Mouse (Mus musculus) mesoderm, embryonic 11.5 days (tissue): ENCODE data around the gene Itpr1.

Experiments used
- DNase-seq: peaks from one replicate; pipeline ENCODE4 v3.0.0-alpha.2; 2012; ENCODE audit warnings: low read depth, low spot score

Gene Itpr1

DNA sequence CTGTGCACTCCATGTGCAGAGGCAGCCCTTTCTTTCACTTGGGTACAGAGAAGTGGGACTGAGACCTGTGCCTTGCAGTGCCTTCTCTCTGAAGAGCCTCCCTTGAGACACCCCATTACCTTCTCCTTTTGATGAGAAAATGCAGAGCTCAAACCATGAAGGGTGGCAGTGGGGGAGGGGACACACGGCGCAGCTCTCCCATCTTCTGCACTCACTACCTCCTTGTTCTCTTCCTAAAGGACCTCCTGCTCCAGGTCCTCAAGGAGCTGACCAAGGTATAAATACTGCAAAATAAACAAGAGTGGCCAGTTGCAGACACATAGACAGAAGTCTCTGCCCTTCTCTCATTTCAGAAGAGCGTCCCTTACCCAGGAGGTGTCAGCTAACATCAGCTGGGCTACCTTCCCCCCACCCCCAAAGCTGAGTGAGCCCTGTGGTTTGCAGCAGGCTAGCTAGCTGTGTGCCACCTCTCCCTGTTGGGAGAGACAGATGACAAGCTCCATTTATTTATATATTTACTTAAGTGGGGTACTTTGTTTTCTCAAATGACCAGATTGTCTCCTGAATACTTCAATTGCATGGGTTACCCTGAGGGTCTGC, 255.4 kb downstream of the Itpr1 start:
- no peak for DNase-seq

DNA sequence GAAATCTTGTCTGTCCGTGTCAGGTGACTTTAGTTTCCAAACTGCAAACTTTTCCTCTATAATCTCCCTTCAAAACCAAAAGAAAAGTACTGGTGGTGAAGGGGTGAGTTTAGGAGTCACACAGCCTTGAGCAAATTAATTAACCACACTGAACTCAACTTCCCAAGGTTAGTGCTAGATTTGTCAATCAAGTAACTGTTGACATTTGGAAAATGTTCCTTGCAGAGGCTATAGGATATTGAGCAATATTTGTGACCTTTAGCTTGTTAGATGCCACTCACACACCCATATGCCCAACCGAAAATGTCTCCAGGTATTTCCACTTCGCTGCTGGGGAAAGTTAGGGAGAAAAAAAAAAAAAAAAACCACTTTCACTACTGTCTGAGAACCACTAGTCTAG, 259.0 kb downstream of the Itpr1 start:
- DNase-seq, result no peak

DNA sequence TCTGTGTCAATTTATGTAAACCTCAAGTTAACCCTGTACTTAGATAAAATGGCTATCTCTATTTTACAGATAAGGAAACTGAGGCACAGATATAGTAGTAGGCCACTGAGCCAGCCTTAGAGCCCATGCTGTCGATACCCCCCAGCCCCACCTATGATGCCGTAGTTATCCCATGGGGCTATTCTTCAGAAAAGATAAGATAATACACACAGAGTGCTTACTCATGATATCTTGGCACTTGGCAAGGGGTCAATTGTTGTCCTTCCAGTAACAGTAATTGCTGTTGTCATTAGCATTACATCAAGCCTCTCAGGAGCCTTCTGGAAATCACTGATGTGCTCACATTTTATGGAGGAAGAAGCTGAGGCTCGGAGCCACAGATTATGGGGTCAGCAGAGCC, 259.9 kb downstream of the Itpr1 start:
- no peak for DNase-seq

DNA sequence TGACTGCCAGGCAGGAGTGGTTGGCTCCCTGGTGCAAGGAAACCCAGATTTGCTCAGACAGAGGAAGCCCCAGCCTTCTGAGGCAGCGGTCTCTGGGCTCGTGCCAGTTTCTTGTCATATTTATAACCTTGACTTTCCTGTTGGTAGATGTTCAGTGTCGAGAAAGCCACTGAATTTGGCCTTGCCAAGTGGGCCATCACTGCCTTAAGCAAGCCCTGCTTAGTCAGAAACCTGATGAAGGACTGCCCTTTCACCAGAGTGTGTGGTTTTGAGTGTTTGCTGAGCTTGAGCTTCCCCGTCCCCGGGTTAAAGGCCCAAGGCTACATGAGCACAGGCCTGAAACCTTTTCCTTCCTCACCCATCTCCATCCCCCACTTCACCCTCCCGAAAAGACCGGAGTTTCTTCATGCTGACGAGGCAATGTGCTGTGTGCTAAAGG, 263.9 kb downstream of the Itpr1 start:
- no peak for DNase-seq

DNA sequence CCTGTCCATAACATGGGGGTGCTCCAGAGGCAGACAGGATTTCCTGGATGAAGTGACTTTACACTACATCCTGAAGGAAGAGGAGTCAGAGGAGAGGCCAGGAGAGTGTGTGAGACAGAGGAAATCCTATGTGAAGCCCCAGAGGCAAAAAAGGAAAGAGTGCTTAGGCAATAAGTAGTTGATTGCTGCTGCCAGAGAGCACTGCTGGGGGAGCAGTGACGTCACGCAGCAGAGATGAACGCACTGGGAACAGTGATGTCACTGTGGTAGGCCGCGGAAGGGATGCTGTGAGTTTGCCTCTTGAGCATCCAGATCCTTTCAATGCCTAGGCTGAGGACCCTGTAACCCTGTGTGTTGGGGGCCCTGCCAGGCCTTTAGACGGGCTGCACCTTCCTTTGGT, 264.7 kb downstream of the Itpr1 start:
- no peak for DNase-seq

DNA sequence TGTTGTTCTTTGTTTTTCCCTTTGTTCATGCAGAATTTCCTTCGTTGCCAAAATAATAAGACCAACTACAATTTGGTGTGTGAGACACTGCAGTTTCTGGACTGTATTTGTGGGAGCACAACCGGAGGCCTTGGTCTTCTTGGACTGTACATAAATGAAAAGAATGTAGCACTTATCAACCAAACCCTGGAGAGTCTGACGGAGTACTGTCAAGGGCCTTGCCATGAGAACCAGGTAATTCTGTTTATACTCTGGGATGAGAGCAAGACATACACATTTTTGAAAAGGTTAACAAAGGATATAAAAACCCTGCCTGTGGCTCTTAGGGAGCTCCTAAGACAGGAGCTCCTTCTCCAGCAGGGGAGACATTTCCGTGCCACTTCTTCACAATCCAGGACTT, 268.3 kb downstream of the Itpr1 start:
- no peak for DNase-seq

DNA sequence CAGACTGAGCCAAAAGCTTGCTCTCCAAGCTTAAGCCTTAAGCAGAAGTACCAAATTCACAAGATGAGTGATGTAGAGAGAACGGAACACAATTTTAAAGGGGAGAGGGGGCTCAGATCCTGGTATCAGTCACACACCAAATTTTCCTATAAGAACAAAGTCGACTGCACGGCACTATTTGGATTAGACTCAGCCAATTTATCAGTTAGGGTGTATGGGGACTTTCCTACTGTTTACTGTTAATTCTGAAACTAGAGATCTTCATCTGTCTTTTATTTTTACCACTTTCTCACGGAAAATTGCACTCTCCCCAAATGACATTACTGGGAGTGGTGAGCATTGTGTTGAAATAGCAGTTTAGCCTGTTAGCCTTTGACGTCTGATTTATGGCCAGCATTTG, 269.6 kb downstream of the Itpr1 start:
- DNase-seq, result no peak

DNA sequence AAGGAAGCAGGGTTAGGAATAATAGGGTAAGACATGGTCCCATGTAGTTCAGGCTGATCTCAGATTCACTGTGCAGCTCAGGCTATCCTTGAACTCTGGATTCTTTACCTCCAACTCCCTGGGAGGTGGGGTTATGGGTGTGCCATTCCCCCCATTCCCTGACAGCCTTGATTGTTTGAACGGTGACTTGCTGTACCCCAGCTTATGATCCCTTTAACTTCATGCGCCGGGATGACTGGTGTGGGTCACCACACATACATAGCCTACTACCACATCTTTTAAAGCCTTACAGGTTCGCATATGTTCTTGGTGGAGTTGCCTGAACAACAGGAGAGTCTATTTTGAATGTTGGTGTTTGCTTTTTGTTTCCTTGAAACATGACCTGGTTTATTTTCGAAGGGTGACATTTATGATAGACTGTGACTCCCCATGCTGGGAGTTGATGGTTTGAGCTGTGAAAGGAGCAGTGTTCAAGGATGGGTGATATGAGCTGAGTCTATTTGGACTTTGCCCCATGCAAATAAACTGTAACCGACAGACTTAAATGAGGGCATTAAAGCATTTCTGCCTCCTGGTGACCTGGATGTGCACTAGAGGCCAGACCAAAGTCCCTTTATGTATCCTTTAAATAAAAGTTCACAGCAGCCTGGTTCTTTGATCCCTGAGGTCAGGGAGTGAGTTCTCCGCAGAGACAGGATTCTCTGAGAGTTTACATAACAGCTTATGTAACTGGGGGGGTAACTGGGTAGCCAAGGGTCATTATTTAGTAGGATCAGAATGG, 273.5 kb downstream of the Itpr1 start:
- no peak for DNase-seq

DNA sequence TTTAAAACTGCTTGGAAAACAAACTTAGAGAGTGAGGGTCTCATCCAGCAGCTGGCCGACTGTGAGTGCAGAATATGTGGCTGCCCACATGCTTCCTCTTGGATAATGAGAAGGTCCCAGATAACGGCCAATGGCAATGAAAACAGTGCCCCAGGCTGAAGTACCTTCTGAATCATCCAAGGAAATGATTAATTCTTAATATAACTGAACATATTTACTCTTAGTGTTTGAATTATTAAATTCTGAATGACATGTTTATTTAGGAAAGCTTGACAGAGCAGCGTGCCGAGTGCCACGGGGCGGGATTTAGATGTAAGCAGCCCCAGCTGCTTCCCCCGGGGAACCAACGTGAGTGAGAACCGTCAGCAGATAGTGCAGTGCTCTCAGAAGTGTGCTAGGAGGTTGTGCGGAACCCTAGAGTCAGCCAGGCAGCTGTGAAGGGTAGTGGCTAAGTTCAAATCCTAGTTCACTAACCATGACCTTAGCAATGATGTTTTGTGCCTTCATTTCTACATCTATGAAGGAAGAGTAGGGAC, 274.5 kb downstream of the Itpr1 start:
- DNase-seq, result no peak

DNA sequence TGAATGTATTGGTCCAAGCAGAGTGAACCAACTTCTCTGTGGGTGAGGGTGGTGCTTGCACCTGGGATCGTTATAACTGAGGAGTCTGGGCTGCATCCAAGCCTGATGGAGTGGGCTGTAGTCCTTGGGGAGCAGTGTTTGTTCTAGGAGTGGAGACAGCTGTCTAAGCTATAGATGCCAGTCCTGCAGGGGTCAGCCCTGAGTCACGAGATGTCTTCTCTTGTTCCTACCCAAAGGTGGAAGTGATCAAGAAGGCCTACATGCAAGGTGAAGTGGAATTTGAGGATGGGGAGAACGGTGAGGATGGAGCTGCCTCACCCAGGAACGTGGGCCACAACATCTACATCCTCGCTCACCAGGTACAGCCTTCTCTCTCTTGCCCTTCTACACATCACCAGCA, 275.4 kb downstream of the Itpr1 start:
- DNase-seq, result no peak

DNA sequence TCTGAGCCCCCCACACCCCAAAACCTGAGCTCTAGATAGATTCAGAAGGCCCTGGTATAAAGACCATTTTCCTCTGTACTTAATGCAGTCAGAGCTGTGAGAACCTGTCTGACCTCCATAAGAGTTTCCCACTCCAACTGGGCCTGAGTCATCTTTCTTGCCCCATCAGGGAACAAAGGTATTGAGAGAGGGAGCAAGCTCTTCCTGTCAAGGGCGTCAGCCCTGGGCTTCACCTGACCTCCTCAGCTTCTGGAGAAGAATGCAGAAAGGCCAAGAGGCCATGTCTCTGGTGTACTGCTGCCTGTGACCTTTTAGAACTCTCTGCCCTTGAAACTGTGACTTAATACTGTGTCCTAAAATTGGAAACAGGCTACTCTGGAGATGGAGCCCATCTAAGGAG, 279.1 kb downstream of the Itpr1 start:
- DNase-seq, result no peak

DNA sequence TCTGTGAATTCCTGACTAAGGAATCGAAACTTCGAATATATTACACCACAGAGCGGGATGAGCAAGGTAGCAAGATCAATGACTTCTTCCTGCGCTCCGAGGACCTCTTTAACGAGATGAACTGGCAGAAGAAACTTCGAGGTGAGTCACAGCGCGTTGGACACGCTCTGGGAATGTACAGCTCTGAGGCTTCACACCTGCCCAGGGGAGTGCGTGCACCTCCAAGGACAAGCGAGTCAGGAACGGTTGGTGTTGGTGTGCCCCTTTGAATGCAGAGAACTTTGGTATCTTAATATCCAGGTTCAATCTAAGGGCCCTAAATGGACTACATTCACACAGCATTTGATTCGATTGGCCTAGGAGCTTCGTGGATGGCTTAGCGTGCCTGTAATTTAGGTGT, 280.9 kb downstream of the Itpr1 start:
- no peak for DNase-seq

DNA sequence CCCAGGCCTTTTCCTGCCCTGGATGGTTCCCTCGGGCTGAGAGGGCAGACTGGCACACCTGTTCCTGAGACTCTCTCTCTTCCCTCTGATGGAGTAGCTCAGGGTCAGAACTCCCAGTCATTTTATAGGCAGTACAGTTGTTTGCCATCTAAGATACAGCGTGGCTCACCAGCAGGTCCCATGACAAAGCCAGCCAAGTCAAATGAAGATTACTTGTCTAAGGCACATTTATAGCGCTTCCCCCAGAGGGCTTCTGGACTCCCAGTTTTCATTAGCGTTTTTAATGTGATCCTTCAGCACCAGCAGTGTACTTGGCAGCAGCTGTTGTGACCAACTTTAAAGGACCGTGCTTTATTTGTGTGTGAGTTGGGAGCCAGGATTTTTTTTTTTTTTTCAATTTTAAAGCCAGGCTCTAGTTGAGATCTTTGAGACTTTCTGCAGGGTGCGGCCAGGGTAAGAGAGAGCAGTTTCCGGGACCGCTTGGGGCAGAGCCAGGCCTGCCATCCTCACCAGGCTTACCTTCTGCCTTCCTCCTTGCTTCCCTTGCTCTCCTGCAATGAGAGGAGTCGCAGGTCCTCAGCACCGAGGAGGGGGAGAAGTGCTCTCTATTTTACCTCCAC, 281.4 kb downstream of the Itpr1 start:
- peak; percentile 25 for DNase-seq

DNA sequence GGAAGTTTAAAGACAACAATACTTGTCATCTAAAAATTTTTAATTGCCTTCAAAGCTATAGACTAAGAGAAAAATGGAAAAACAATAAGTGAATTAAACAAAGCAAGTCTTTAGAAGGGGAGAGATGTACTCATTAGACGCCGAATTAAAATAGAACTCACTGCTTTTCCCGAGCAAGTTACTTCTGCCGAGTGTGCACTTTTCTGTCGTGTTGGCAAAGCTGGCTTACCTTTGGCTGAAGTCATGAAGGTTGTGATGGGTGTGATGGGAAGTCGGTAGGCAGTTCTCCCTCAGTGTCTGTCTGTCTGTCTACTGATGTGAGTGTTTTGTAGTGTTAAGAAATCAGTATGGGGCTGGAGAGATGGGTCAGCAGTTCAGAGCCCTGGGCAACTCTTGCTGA, 282.1 kb downstream of the Itpr1 start:
- DNase-seq, result no peak

DNA sequence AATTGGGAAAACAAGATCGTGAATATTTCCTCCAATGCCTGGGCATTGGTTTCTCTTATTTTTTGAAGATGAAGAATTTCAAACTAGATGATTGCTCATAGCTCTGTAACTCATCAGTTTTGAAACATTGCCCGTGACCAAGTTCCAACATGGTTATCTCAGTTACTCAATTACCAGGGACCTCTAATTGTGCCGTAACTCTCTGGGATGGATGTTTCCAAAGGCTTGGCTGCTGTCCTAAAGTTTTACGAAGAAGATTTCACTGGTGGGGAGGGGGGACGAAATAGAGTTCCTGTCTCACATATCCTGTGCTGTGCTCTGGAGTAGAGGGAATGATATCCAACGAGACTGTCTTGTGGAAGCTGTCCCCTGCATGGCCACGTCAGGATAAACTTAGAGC, 285.2 kb downstream of the Itpr1 start:
- no peak for DNase-seq

DNA sequence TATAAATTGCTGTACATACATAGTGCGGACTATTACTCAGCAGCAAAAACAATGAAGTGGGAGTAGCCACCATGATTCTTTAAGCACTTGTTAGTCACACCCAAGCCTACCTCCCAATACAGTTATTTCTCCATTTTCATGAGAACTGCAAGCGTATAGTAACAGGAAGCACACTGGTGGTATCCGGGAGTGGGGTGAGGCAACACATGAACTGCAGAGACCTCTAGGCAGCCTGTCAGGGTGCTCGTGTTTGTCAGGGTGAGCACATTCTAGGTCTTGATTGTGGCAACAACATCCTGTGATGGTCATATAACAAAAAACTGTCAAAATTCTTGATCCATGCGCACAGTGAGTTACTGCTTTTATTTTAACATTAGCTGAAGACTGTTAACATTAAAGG, 290.8 kb downstream of the Itpr1 start:
- no peak for DNase-seq

DNA sequence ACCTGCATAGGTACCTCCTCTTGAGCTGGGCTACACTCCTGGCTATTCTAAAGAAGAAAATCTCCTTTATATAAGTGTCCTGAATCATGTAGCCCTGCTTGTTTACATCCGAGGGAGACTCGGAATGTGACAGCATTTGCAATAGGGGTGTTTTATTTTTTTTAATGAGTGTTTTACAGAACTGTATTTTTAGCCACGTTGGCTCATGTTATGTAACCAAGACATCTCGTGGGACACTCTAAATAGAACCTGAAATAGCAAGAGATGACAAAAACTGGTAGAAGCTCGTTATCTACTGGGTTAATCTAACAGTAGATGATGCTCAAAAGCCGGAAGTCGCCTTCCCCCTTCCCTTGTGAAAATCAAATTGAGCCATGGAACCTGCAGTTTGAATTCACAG, 291.8 kb downstream of the Itpr1 start:
- no peak for DNase-seq

DNA sequence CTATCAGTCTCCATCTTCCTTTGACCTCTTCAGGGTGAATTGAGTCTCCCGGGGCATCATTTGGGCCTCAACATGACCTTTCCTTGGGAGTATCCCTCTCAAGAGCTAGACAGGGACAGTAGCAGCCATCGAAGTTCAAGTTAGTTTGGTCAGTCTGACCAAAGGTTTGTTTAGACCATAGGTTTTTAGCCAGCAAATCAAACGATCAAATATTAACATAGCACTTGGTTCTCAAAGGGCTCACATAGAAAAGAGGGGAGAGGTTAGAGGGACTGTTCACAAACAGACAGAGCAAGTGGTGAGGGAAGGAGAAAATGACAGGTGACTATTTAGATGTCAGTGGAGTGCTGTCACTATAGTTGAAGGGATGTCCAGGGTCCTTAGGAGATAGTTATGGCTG, 293.3 kb downstream of the Itpr1 start:
- no peak for DNase-seq

DNA sequence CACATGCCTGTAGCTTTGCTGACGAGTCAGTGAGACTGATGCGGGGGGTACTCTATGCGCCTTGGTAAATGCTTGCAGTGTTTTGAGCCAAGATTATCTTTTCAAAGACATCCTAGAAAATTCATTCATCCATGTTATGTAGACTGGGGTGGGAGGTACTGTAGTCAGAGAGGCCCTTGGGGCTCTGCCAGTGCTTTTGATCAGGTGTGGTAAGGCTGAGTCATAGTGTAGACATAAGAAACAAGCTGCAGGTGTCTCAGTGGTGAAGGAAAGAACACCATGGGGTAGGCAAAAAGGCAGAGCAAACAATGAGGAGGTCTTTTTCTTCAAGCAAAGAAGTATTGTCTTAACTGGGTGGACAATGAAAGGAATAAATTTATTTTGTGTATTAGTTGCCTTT, 294.4 kb downstream of the Itpr1 start:
- no peak for DNase-seq

DNA sequence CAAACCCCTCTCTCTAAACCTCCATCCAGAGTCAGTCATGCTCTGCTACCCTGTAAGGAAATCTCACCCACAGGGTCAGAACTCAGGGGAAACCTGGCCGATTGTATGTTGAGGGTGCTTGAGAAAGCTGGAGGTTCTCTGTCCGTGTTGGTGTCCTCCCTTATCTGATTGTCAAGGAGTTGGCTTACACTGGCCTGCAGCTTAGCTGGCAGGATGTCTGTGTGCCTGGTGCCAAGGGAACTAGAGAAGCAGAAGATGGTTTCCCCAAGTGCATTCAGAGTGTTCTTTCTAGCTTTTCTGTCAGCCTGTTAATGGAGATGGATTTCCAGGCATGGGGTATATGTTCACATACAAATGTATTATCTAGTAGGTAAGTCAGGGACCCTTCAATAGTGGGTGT, 296.4 kb downstream of the Itpr1 start:
- no peak for DNase-seq

DNA sequence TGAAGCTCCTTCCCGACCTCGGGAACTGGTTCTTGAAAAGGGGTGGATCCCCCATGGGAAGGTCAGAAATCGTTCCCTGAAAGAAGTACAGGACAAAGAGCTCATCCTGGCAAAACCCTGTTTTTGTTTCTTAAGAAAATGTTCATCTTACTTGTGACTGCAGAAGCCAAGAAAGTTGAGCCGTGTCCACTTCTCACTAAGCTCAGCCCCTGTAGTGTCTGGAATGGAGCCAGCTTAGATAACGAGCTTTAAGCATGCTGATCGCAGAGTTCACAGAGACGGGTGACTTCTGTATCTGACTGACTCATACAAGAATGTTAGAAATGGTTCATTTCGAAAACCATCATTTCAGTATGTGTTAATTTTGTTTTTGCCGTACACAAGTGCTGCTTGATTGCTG, 297.2 kb downstream of the Itpr1 start:
- no peak for DNase-seq

DNA sequence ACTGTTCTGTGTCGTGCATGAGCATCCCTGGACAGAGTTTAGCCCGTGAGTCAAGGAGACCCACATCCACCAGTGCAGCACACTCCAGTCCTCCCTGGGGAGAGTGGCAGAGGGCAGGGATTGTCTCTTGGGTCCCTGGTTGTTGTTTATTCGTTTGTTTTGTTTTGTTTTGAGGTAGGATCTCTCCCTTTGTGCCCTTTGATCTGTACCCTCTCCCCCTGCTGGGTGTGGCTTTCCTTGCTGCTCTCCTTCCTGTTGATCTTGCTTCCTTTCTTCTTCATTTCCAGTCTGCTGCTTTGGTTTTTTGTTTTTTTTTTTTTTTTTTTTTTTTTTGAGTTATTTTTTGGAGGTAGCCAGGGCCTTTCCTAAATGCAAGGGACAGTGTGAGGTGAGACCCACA, 299.2 kb downstream of the Itpr1 start:
- DNase-seq, result no peak

DNA sequence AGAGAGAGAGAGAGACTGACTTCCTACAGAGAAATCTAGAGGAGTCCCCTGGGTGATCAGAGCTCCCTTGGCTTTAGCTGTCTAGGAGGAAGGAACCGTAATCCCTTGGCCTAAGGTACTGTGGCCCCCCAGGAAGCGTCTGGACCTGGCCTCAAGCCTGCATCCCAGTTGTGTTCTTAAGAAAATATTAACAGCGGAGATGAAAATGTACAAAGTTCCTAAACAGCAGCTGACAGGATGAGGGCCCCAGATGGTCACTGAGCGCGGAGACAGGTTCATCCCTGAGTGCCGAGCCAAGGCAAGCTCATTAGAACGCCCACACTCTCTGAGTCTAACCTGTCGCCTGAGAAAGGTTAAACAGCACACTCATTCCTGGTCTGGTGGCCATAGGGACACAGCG, 300.1 kb downstream of the Itpr1 start:
- DNase-seq, result no peak
